ENCODE assay signal across 23 mouse cellular contexts in the genomic region with DNA sequence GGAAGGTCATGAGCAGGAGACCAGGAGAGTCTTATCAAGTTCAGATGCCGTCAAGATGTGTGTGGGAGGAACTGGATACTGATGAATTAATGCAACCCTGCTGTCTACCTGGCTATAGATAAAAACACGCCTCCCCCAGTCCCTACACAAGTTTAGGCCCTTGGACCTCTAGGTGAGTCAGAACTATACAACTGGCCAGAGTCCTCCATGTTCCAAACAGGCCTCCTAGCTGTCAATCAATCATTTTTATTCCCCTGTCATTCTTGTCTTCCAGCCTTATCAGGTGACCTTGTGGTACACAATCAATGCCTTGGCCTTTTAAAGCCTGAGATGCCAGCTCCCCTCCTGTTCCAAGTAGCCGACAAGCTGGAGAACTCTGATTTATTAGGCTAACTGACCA.
"Had no signal": no experiment of that assay in that cellular context is flagged by ENCODE, and none has a peak within 500 bp of the region (broad histone marks: within the 10 kb centered on the region; RNA-seq: fewer than 3 reads in every experiment).

No protein-coding gene starts in this region.

- H3K4me3 ChIP-seq: limb, embryonic 10.5 days; limb, embryonic 12.5 days; limb, embryonic 13.5 days; limb, embryonic 15.5 days; liver, embryonic 12.5 days; liver, embryonic 13.5 days; liver, embryonic 15.5 days; lung, embryonic 15.5 days; megakaryocyte, embryonic 14.5 days; midbrain, embryonic 10.5 days; midbrain, embryonic 12.5 days; midbrain, embryonic 13.5 days; midbrain, embryonic 15.5 days; myocyte; neural tube, embryonic 12.5 days had no signal

- H3K27ac ChIP-seq: limb, embryonic 10.5 days; limb, embryonic 12.5 days; limb, embryonic 13.5 days; limb, embryonic 15.5 days; liver, embryonic 12.5 days; liver, embryonic 13.5 days; liver, embryonic 14.5 days; liver, embryonic 15.5 days; lung, embryonic 15.5 days; macrophage; midbrain, embryonic 10.5 days; midbrain, embryonic 12.5 days; midbrain, embryonic 13.5 days; midbrain, embryonic 15.5 days; neural tube, embryonic 12.5 days had no signal

- ATAC-seq: liver, embryonic 12.5 days; liver, postnatal 0 days; lung, postnatal 0 days; midbrain, embryonic 13.5 days; midbrain, embryonic 15.5 days; midbrain, embryonic 16.5 days had no signal

- H3K9me3 ChIP-seq: limb, embryonic 10.5 days; limb, embryonic 15.5 days; liver, embryonic 12.5 days; liver, embryonic 15.5 days; midbrain, embryonic 13.5 days; midbrain, embryonic 15.5 days; neural tube, embryonic 12.5 days had no signal

- H3K9ac ChIP-seq: limb, embryonic 12.5 days; limb, embryonic 13.5 days; limb, embryonic 15.5 days; liver, embryonic 12.5 days; liver, embryonic 13.5 days; liver, embryonic 14.5 days; liver, embryonic 15.5 days; liver, postnatal 0 days; lung, embryonic 14.5 days; lung, embryonic 15.5 days; midbrain, embryonic 12.5 days; midbrain, embryonic 13.5 days; midbrain, embryonic 15.5 days; neural tube, embryonic 12.5 days had no signal

- H3K27me3 ChIP-seq: limb, embryonic 12.5 days; limb, embryonic 13.5 days; limb, embryonic 15.5 days; liver, embryonic 12.5 days; liver, embryonic 13.5 days; liver, embryonic 15.5 days; neural tube, embryonic 12.5 days had no signal

- H3K4me2 ChIP-seq: limb, embryonic 12.5 days; limb, embryonic 13.5 days; limb, embryonic 15.5 days; liver, embryonic 11.5 days; liver, embryonic 12.5 days; liver, embryonic 13.5 days; liver, embryonic 15.5 days; lung, embryonic 14.5 days; lung, embryonic 15.5 days; midbrain, embryonic 11.5 days; midbrain, embryonic 12.5 days; midbrain, embryonic 13.5 days; midbrain, embryonic 15.5 days; neural tube, embryonic 12.5 days had no signal

- H3K36me3 ChIP-seq: limb, embryonic 10.5 days; limb, embryonic 12.5 days; limb, embryonic 15.5 days; liver, embryonic 12.5 days; liver, embryonic 13.5 days; liver, embryonic 15.5 days; lung, embryonic 15.5 days; midbrain, embryonic 10.5 days; midbrain, embryonic 12.5 days; midbrain, embryonic 13.5 days; midbrain, embryonic 15.5 days; neural tube, embryonic 12.5 days had no signal

- H3K4me1 ChIP-seq: limb, embryonic 10.5 days; limb, embryonic 12.5 days; limb, embryonic 13.5 days; limb, embryonic 15.5 days; liver, embryonic 12.5 days; liver, embryonic 13.5 days; liver, embryonic 15.5 days; lung, embryonic 15.5 days; midbrain, embryonic 10.5 days; midbrain, embryonic 12.5 days; midbrain, embryonic 13.5 days; midbrain, embryonic 15.5 days; neural tube, embryonic 12.5 days had no signal
